Mouse (Mus musculus): ENCODE results near the gene Gnai2. TPM values are rescaled to one million over a fixed set of nuclear protein-coding genes. Genes with fewer than 3 reads are reported as not detected.

Gnai2 gene
- total RNA-seq (2021) = 100 to 1,000 TPM; 462 to 469 TPM

DNA sequence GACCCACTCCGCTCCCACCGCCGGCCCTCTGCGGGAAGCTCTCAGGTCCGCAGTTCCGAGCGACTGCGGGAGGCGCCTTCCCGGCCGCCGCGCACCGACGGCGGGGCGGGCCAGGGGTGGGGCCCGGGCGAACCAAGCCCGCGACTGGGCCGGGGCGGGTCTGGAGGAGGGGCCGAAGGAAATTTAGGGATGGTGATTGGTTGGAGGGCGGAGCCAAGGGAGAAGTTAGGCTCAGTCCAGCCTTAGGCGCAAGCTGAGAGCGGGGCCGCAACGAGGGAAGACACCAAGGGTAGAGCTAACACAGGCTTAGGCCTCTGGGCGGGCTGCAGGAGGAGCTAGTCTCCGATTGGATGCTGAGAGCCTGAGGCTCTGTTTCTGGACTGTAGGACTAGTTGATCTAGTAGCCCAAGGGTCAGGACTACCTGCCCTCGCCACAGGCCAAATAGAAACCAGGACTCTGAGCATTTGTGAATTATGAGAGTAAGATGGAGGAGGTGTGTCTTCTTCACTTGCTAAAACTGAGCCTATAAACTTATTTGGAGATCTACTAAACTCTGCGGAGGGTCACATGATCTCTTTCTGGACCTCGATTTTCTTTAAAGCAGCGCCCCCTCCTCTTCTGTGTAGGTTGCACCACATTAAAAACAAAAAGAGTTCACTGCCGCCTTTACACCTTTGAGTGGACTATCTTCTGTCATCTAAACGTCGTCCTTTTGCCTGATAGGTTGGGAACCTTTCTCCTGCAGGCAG, at the start of gene Gnai2:
TSS of gene Gnai2 (minus strand) at position 89 of the 750 bp plus-strand sequence.
- DNase-seq = peak; percentile 98

DNA sequence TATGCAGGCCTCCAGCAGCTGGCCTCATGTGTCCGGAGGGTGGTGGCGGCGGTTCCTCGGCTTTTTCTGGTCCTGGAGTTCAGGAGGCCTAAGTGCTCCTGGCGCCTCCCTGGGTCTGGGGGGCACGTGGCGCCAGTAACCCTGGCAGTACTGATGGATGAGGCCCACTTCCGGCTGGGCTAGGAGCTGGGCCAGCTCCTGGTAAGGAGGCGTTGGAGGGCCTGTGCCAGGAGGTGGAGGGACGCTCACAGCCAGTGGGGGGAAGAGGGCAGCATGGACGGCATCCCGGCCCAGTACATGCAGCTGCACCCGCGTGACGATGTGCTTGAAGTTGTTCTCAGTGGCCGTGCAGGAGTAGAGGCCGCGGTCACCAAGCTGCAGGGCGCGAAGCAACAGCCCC, 47.2 kb upstream of the Gnai2 start:
- no peak for DNase-seq

DNA sequence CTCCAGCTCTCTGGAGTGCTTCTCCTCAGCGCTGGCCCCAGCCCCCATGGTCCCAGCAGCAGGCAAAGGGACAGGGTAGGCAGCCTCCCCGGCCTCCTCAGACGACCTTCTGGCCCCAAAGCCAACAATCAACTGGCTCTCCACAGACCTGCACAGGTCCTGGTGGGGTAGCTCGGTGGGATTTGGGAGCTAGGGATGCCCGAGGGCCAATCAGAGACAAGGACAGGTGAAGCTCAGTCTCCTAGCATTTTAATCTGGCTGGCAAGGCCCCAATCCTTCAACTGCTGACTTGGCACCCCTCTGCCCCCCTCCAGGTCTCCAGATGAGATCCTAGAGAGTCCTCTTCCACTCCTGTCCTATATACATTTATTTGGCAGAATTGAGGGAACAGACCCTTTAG, 44.3 kb upstream of the Gnai2 start, which contains the start of gene Gnat1:
TSS of gene Gnat1 (minus strand) at position 212 of the 400 bp plus-strand sequence.
- DNase-seq = no peak

GRCm38 (mm10) chr9:107678861-107679260, 43.7 kb upstream of the Gnai2 start:
- DNase-seq = no peak

- peak; percentile 87 for DNase-seq
Observed at GRCm38 (mm10) chr9:107677819-107678526, 42.8 kb upstream of the Gnai2 start.

DNA sequence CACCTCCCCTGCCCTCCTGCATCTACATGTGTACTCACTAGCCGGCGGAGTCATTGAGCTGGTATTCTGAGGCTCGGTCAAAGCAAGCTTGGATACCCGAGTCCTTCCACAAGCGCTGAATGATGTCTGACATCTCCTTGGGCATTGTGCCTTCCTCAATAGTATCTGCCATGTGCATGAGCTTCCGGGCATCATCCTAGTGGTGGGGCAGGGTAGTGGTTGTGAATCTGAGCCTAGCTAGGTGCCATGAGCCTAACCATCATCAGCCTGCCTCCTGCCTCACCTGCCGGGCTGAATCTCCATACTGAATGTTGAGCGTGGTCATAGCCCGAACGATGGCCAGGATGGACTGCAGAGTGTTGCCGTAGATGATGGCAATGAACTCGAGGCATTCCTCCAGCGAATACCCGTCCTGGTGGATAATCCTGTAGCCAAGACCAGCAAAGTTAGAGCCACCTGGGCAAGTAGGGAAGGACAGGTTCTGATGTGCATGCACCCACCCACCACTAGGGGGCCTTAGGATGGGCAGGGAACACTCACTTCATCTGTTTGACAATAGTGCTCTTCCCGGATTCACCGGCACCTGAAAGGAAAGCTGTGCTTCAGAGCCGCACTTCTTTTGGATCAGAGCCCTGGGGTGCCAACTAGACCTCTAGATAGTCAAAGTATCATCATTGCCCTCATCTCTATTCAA, 42.1 kb upstream of the Gnai2 start:
- peak; percentile 56 for DNase-seq

DNA sequence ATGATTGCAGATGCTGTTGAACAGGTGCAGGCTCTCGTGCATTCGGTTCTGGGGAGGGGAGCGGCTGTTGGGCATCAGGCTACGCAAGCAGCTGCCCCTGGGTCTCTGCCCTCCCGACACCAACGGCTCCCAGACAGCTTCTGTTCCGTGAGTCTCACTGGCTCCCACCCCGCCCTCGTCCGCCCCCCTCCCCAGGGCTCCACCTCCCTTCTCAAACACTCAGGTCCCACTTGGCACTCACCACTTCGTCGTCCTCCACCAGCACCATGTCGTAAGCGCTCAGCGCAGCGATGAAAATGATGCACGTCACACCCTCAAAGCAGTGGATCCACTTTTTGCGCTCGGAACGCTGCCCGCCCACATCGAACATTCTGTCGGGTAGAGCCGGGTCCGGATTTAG, 41.1 kb upstream of the Gnai2 start:
- no peak for DNase-seq

- DNase-seq = peak; percentile 88
Observed at GRCm38 (mm10) chr9:107675671-107676301, 40.6 kb upstream of the Gnai2 start.

DNA sequence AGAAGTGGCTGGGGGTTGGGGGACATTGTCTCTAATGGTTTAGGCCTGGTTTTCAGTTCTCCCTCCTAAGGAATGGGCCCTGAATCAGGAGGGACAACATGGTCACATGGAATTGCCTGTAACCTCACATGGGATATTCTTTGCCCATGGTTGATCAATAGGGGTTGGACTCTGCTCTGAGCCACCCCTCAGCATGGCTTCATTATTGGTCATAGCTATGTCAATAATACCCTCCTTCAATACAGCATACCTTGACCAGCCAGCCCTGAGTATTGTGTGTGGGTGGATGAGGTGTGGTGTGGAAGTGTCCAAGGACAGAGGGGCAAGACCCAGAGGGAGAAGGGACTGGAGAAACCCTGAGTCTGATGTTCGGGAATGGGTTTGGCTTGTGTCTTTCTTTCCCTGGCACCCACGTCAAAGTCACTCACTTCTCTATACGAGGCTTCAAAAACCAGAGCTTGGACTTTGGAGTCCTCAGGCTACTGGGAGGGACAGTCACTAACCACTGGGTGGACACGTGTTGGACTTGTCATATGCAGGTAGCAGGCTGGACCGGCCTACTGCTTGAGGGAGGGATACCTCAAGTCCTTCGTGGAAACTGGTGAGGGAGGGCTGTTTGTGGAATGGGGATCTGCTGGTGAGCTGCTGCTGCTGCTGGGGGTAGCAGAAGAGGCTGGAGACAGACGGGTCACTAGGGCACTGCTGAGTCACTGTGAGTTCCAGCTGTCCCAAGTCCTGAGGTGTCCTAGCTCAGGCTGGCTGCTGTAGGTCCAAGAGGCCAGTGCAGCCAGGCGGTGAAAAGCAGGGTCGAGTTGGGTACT, 39.7 kb upstream of the Gnai2 start:
- DNase-seq = no peak

- DNase-seq = peak; percentile 74
Observed at GRCm38 (mm10) chr9:107670259-107670658, 35.1 kb upstream of the Gnai2 start.

DNA sequence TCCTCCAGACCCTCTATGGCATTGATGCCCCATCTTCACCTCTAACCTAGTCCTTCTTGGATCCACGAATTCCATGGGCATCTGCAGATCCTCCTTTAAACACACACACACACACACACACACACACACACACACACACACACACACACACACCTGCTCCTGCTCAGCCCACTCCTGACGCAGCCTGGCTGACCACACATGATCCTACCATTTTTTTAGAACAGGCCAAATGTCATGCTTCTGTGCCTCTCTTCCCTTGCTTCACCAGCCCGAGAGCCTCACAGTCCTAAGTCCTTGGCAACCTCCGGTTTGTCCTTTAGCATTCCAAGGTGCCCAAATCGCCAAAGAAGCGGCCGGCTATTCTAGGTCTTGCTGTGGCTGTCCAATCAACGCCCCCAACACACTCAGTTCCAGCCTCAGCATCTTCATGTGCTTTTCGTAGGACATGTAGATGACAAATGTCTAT, 34.3 kb upstream of the Gnai2 start, which contains the start of gene Slc38a3:
TSS of gene Slc38a3 (minus strand) at position 51 of the 466 bp plus-strand sequence.
- DNase-seq = no peak

DNA sequence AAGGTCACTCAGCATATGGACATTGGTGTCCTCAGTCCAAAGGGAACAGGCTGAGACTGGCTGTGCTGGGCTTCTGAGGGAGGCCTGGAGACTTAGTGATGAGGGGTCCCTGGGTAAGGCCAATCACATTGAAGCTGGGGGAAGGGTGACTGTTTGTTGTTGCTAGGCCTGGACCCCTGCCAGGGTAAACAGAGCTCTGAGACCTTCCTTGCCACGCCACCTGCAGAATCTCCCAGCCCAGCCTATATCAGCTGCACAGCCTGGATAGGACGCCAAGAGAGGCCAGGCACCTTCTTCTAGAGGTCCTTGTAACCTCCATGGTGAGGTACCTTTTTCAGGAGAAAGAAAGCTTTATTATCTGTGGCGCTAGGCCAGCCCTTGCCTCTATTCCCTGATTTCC, 33.7 kb upstream of the Gnai2 start:
- no peak for DNase-seq

GRCm38 (mm10) chr9:107668011-107668410, 32.8 kb upstream of the Gnai2 start:
- DNase-seq = no peak

GRCm38 (mm10) chr9:107667219-107667618, 32.1 kb upstream of the Gnai2 start:
- peak; percentile 79 for DNase-seq

DNA sequence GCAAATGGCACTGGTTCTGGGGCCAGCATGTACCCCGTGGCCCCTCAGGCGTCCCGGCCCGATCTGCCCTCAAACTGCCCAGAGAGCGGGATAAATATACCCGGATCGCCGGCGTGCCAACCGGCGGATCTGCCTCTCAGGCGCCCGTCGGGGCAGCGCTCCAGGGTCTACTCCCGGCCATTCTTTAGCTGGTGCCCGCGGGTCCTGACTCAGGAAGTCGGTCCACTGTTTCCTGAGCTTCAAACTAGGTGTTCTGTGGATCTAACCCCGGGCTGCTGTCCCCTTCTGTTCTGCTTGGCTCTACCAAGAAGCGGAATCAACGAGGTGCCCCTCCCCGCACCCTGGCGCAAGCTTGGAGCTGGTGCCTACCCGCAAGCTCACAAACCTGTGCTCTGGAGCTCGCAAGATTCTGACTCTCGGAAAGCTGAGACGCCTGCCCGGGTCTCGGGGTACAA, 31.6 kb upstream of the Gnai2 start:
- DNase-seq = peak; percentile 65

- no peak for DNase-seq
Observed at GRCm38 (mm10) chr9:107665308-107665707, 30.1 kb upstream of the Gnai2 start.

- no peak for DNase-seq
Observed at GRCm38 (mm10) chr9:107663525-107663924, 28.4 kb upstream of the Gnai2 start.

- no peak for DNase-seq
Observed at GRCm38 (mm10) chr9:107662342-107662741, 27.2 kb upstream of the Gnai2 start.

DNA sequence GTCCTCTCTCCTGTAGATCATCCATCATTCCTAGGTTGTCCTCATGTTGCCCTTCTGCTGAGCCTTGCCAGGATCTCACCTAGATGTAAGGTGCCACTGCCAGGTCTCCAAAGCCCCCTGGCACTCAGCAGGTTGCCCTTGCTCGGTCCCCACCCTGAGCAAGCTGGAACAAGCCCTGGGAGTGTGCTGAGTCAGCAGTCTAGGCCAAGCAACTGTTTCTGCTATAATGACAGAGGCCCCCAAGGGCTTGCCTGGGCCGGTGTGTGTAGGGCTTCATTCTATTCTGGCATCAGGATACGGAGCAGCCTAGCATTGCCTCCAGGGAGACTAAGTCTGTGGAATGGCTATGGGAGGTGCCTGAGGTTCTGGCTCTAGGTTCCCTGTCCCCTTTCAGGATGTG, 25.6 kb upstream of the Gnai2 start:
- DNase-seq = no peak

DNA sequence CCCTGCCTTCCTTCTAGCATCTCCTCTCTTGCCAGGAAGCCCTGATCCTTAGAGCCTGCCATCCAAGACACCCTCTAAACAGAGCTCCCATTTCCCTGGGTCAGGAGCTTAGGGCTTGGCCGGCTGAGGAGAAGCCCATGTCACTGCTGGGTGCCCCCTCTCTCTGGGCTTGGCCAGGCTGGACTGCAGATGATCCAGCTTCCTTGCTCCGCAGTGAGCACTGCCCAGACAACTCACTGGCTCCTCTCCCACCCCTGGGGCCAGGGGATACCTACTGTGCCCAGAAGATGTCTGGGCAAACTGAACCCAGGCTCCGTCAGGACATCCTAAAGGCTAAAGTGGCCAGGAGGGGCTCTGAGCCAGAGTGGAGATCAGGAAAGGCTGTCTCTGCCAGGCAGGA, 24.8 kb upstream of the Gnai2 start:
- DNase-seq = no peak

DNA sequence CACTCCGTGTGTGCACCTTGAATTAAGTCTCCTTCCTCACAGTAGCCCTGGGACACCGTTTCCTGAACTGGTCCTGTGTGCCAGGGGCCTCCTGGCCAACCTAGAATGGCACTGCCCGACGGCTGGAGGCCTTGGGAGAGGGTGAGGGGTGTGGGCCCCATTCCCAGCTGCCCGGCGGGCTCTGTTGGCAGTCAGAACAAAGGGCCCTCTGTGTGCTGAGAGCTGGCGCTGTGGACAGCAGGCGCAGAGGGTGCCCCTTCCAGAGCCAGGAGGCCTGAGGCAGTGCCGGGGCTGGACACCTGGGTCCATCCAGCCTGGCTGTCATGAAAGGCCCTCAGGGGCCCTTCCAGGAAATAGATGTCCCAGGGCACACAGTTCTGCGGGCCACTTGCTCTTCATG, 24.4 kb upstream of the Gnai2 start:
- DNase-seq = no peak

GRCm38 (mm10) chr9:107658096-107658495, 22.9 kb upstream of the Gnai2 start:
- no peak for DNase-seq

Measured in heart, postnatal 4 days (tissue).